Mouse (Mus musculus) lung, embryonic 15.5 days (tissue): ENCODE data around the gene Metap2. TPM values are rescaled to one million over a fixed set of nuclear protein-coding genes. Genes with fewer than 3 reads are reported as not detected.

ENCODE experiments used
- ATAC-seq: fragments of 200-750 bp; cut with Nextera tagmentation; 2 replicates; pipeline ENCODE4 v1.8.0; 2017; ENCODE audit warnings: moderate number of reproducible peaks, borderline replicate concordance; ENCODE audit not compliant: low FRiP score, low TSS enrichment; ENCODE audit errors: extremely low read depth
- H3K27ac ChIP-seq: fragments of 300-500 bp; sonication (generic); 2 replicates; pipeline ENCODE4 v1.5.1; 2015; ENCODE audit warnings: moderate library complexity, mild to moderate bottlenecking, inconsistent platforms
- H3K27me3 ChIP-seq: fragments of 300-500 bp; sonication (generic); 2 replicates; pipeline ENCODE4 v1.6.1; 2015; ENCODE audit warnings: inconsistent platforms
- H3K36me3 ChIP-seq: fragments of 300-500 bp; sonication (generic); 2 replicates; pipeline ENCODE4 v1.6.1; 2015; ENCODE audit warnings: inconsistent platforms
- H3K4me1 ChIP-seq: fragments of 300-500 bp; sonication (generic); 2 replicates; pipeline ENCODE4 v1.6.1; 2015; ENCODE audit warnings: inconsistent platforms
- H3K4me2 ChIP-seq: fragments of 300-500 bp; sonication (generic); 2 replicates; pipeline ENCODE4 v1.6.1; 2015; ENCODE audit warnings: inconsistent platforms, mild to moderate bottlenecking, moderate library complexity
- H3K4me3 ChIP-seq: fragments of 300-500 bp; sonication (generic); 2 replicates; pipeline ENCODE4 v1.5.1; 2015; ENCODE audit warnings: mild to moderate bottlenecking, inconsistent platforms
- H3K9ac ChIP-seq: fragments of 300-500 bp; sonication (generic); 2 replicates; pipeline ENCODE4 v1.6.1; 2015; ENCODE audit warnings: inconsistent platforms
- H3K9me3 ChIP-seq: fragments of 300-500 bp; sonication (generic); 2 replicates; pipeline ENCODE4 v1.6.1; 2016; ENCODE audit warnings: inconsistent platforms
- WGBS: fragments of 180-500 bp; shearing (Covaris S2); methylation state at CpG from one replicate; pipeline ENCODE4 v1.1.7; 2015; 5-methylcytosine and 5-hydroxymethylcytosine counted together
- polyA plus RNA-seq: library from polyadenylated mRNA; unstranded; fragments of >200 nt; fragmentation: Nextera tagmentation; extraction: Ambion mirVana; gene quantifications from 2 replicates; pipeline ENCODE4 v1.2.1, GENCODE M21; 2015

The Metap2 gene
- polyA plus RNA-seq, 1 experiment from 2014 or later = 180 TPM

GRCm38 (mm10) chr10:93924666-93925065, 27.8 kb upstream of the Metap2 start:
- H3K27ac ChIP-seq = no peak overlapping the region
- no peak for ATAC-seq
- no peaks in the 10 kb centered on the region for H3K27me3 ChIP-seq
- H3K9ac ChIP-seq = no peak overlapping the region
- H3K9me3 ChIP-seq = no peaks in the 10 kb centered on the region
- H3K4me2 ChIP-seq = no peak overlapping the region
- no peaks in the 10 kb centered on the region for H3K36me3 ChIP-seq
- no peak overlapping the region for H3K4me3 ChIP-seq
- 0 out of 2 replicates have a peak, but pooled peaks cover 2% of the 10 kb centered on the region for H3K4me1 ChIP-seq
- 82% methylated on average over 5 of the region's 5 CpGs for WGBS

- Histone ChIP-seq H3K27ac (no peak overlapping the region), H3K4me2 (no peak overlapping the region), H3K9me3 (no peaks in the 10 kb centered on the region), H3K36me3 (no peaks in the 10 kb centered on the region), H3K4me3 (no peak overlapping the region), H3K27me3 (no peaks in the 10 kb centered on the region), H3K4me1 (peaks cover 15% of the 10 kb centered on the region), H3K9ac (no peak overlapping the region)
- 82% methylated on average over 4 of the region's 4 CpGs for WGBS
- no peak for ATAC-seq
These were observed 24.3 kb upstream of the Metap2 start for GRCm38 (mm10) chr10:93921160-93921559.

- peaks cover 15% of the 10 kb centered on the region for H3K4me1 ChIP-seq
- no peaks in the 10 kb centered on the region for H3K36me3 ChIP-seq
- H3K27me3 ChIP-seq = no peaks in the 10 kb centered on the region
- H3K4me2 ChIP-seq = peak overlapping the region; percentile 39
- WGBS = 37% methylated on average over 13 of the region's 13 CpGs
- no peaks in the 10 kb centered on the region for H3K9me3 ChIP-seq
- no peak overlapping the region for H3K9ac ChIP-seq
- ATAC-seq = 0 out of 2 replicates have a peak, but pooled peaks have one; percentile 27
- no peak overlapping the region for H3K4me3 ChIP-seq
- H3K27ac ChIP-seq = peak overlapping the region; percentile 85
These were observed 22.3 kb upstream of the Metap2 start for GRCm38 (mm10) chr10:93919227-93919626.

GRCm38 (mm10) chr10:93918701-93919100, 21.8 kb upstream of the Metap2 start:
- peak overlapping the region; percentile 39 for H3K4me2 ChIP-seq
- ATAC-seq = no peak
- H3K4me3 ChIP-seq = no peak overlapping the region
- H3K36me3 ChIP-seq = no peaks in the 10 kb centered on the region
- 28% methylated on average over 6 of the region's 6 CpGs for WGBS
- peak overlapping the region; percentile 85 for H3K27ac ChIP-seq
- no peak overlapping the region for H3K9ac ChIP-seq
- peaks cover 15% of the 10 kb centered on the region for H3K4me1 ChIP-seq
- H3K27me3 ChIP-seq = no peaks in the 10 kb centered on the region
- H3K9me3 ChIP-seq = no peaks in the 10 kb centered on the region

GRCm38 (mm10) chr10:93918087-93918486, 21.2 kb upstream of the Metap2 start:
- Histone ChIP-seq H3K4me3 (no peak overlapping the region), H3K4me1 (peaks cover 15% of the 10 kb centered on the region), H3K9ac (no peak overlapping the region), H3K36me3 (no peaks in the 10 kb centered on the region), H3K27ac (peak overlapping the region; percentile 8; the same call in 1 of the 2 replicates), H3K27me3 (no peaks in the 10 kb centered on the region), H3K4me2 (no peak overlapping the region), H3K9me3 (no peaks in the 10 kb centered on the region)
- ATAC-seq = no peak
- WGBS = 66% methylated on average over 2 of the region's 2 CpGs

DNA sequence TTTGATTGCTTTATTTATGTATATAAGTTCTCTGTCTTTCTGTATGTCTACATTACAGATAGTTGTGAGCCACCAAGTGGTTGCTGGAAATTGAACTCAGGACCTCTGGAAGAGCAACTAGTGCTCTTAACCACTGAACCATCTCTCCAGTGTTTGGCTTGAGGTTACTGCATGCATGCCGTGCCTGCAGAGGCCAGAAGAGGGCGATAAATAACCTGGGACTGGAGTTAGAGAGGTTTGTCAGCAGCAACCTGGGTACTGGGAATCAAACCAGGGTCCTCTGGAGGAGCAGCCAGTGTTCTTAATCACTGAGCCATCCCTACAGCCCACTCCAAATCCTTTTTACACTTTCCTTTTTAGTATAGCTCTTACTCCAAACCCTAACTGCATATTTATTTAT, 19.9 kb upstream of the Metap2 start:
- H3K4me2 ChIP-seq = no peak overlapping the region
- H3K27ac ChIP-seq = no peak overlapping the region
- no peaks in the 10 kb centered on the region for H3K9me3 ChIP-seq
- peaks cover 15% of the 10 kb centered on the region for H3K4me1 ChIP-seq
- H3K4me3 ChIP-seq = no peak overlapping the region
- 67% methylated on average over 2 of the region's 2 CpGs for WGBS
- ATAC-seq = no peak
- no peak overlapping the region for H3K9ac ChIP-seq
- no peaks in the 10 kb centered on the region for H3K36me3 ChIP-seq
- H3K27me3 ChIP-seq = no peaks in the 10 kb centered on the region

DNA sequence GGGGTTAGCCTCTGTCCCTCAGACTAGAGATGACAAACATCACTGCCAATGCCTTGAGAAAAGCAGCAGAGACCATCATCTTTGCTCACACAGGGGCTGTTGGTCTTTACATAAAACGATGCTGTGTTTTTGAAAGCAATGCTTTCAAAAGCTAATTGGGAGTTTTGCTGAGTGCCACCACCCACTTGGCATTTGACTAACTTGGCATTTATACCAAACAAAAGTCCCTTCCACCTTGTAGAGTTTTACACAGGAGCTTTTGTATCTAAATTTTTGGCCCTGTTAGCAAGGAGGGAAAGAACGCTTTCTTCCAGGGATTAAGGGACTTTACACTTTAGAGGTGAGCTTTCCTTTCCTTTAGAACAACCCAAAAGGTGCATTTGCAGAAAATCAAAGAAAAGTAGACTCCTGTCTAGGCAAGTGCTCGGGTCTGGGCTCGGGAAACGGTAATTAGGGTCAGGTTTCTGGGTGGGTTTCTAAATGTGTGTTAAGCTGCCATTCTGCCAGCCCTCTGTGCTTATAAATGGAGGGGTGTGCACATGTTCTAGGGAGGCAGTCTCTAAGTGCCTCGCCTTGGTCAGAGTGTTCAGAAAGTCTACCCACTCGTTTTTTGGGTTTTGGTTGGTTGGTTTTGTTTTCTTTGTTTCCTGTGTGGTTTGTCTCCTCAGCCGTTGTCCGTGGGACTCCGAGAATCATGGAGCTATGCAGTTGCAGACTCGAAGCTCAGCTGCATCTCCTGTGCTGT, 18.8 kb upstream of the Metap2 start:
- 49% methylated on average over 11 of the region's 11 CpGs for WGBS
- Histone ChIP-seq H3K27me3 (no peaks in the 10 kb centered on the region), H3K4me1 (peaks cover 15% of the 10 kb centered on the region), H3K9me3 (no peaks in the 10 kb centered on the region), H3K4me3 (no peak overlapping the region), H3K27ac (no peak overlapping the region), H3K4me2 (no peak overlapping the region), H3K36me3 (no peaks in the 10 kb centered on the region), H3K9ac (no peak overlapping the region)
- no peak for ATAC-seq

- Histone ChIP-seq H3K4me3 (no peak overlapping the region), H3K36me3 (no peaks in the 10 kb centered on the region), H3K27me3 (no peaks in the 10 kb centered on the region), H3K9ac (no peak overlapping the region), H3K4me2 (no peak overlapping the region), H3K27ac (no peak overlapping the region), H3K9me3 (no peaks in the 10 kb centered on the region), H3K4me1 (peaks cover 1% of the 10 kb centered on the region)
- ATAC-seq = no peak
- WGBS = 80% methylated on average over 5 of the region's 5 CpGs
These were observed 16.6 kb upstream of the Metap2 start for GRCm38 (mm10) chr10:93913525-93913924.

DNA sequence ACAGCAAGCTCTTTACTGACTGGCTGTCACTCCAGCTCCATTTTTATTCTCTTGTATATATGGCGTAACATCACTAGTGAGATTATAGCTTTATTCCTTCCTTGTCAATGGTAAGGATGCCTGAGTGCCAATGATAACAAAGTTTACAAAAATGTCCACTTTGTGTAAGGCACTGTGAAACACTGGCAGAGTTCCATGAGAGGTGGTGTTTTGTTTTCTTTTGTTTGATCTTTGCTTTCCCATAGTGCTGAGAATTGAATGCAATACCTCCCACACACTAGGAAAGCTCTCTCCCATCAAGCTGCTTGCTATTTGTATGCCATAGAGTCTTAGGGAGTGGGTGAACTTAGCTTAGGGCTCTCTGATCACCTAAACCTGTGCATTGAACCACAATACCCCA, 16.0 kb upstream of the Metap2 start:
- H3K27ac ChIP-seq = no peak overlapping the region
- WGBS = 54% methylated on average over 1 of the region's 1 CpGs
- no peak overlapping the region for H3K9ac ChIP-seq
- H3K4me2 ChIP-seq = no peak overlapping the region
- ATAC-seq = no peak
- H3K4me1 ChIP-seq = no peaks in the 10 kb centered on the region; the same call in 1 of the 2 replicates
- no peaks in the 10 kb centered on the region for H3K9me3 ChIP-seq
- no peaks in the 10 kb centered on the region for H3K27me3 ChIP-seq
- no peak overlapping the region for H3K4me3 ChIP-seq
- no peaks in the 10 kb centered on the region for H3K36me3 ChIP-seq

DNA sequence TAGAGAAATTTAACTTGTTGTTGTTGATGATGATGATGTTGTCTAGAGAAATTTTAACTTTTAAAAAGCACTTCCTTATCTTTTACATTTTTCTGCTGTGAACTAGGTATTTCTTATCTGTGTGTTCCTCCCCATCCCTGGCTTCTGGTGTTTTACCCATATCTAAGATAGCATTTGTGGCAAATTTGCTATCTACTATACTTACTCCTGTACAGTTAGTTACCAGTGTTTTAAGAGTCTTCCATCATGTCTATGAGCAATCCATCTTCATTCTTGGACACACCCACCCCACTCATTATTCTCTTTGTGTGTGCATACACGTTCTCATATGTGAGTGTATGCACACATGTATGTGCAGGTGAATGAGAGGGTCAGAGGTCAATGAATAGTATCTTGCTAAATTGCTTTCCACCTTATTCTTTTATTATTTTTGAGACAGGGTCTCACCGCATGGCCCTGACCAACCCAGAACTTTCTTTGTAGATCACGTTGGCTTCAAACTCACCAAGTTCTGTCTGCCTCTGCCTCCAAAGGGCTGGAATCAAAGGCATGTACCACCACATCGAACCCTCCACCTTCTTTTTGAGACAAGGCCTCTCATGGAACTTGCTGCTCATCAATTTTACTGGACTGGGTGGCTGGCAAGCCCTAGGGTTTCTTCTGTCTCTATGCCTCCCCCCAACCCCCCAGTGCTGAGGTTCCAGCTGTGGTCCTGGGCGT, 15.4 kb upstream of the Metap2 start:
- Histone ChIP-seq H3K9me3 (no peaks in the 10 kb centered on the region), H3K9ac (no peak overlapping the region), H3K27ac (no peak overlapping the region), H3K4me2 (no peak overlapping the region), H3K4me1 (no peaks in the 10 kb centered on the region; the same call in 1 of the 2 replicates), H3K36me3 (no peaks in the 10 kb centered on the region), H3K4me3 (no peak overlapping the region), H3K27me3 (no peaks in the 10 kb centered on the region)
- 71% methylated on average over 5 of the region's 5 CpGs for WGBS
- ATAC-seq = no peak

DNA sequence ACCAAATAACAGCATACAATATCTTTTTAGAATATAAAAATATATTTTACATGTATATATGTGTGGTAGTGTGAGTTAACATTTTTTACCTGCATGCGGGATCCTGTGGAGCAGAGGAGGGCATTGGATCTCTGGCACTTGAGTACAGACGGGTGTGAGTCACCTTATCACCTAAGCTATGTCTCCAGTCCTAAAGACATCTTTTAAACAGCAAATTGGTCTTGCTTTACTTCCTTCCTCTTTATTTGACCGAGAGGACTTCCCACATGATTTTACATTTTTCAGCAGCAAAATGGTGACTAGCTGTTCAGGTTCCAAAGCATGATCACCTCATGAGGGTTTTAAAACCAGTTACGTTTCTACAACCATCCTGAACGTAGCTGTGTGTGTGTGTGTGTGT, 14.4 kb upstream of the Metap2 start:
- Histone ChIP-seq H3K4me1 (no peaks in the 10 kb centered on the region; the same call in 1 of the 2 replicates), H3K9ac (no peak overlapping the region), H3K4me3 (no peak overlapping the region), H3K9me3 (no peaks in the 10 kb centered on the region), H3K4me2 (no peak overlapping the region), H3K36me3 (no peaks in the 10 kb centered on the region), H3K27ac (no peak overlapping the region), H3K27me3 (no peaks in the 10 kb centered on the region)
- ATAC-seq = no peak
- WGBS = 61% methylated on average over 5 of the region's 5 CpGs

DNA sequence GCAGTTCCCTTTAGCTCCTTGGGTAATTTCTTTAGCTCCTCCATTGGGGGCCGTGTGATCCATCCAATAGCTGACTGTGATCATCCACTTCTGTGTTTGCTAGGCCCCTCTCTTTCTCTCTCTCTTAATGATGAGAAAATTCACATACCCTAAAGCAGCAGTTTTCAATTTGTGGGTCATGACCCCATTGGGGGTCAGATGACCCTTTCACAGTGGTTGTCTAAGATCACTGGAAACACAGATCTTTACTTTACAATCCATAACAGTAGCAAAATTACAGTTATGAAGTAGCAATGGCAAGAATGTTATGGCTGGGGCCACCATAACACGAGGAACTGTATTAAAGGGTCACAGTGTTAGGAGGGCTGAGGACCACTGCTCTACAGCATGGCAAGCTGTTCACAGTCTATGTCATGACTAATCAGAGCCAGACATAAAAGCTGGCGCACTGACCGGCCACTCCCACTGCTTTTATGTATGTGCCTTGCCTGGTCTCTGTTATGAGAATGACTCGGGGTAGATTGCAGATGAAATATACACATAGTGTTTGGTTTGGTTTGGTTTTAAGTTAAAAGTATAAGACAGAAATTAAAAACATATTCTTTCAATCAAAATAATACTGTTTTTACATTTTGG, 13.0 kb upstream of the Metap2 start:
- H3K9me3 ChIP-seq = no peaks in the 10 kb centered on the region
- no peaks in the 10 kb centered on the region; the same call in 1 of the 2 replicates for H3K4me1 ChIP-seq
- H3K27ac ChIP-seq = no peak overlapping the region
- no peak overlapping the region for H3K4me3 ChIP-seq
- no peak overlapping the region for H3K9ac ChIP-seq
- no peaks in the 10 kb centered on the region for H3K36me3 ChIP-seq
- WGBS = 72% methylated on average over 5 of the region's 5 CpGs
- H3K27me3 ChIP-seq = no peaks in the 10 kb centered on the region
- no peak overlapping the region for H3K4me2 ChIP-seq
- ATAC-seq = no peak
